Mouse (Mus musculus): Measurements from ENCODE around the gene Pde1a.

GRCm38 (mm10) chr2:79892829-79893228, 236.4 kb downstream of the Pde1a start:
- TF ChIP-seq CTCF (IDR thresholded peaks at IDR 0.05; ENCODE audit: control insufficient read depth, insufficient read depth, insufficient read length), result no peak
- TF ChIP-seq MYOG (IDR thresholded peaks at IDR 0.05; ENCODE audit: control insufficient read depth, extremely low read depth, insufficient read length), result no peak
- TF ChIP-seq MYOD1 (IDR thresholded peaks at IDR 0.05; ENCODE audit: control insufficient read depth, insufficient read length, low read depth), result peak; percentile 47
- TF ChIP-seq CEBPB (IDR thresholded peaks at IDR 0.05; ENCODE audit: low read depth), result no peak
- no peak for TF ChIP-seq MAX (IDR thresholded peaks at IDR 0.05)
